Mouse (Mus musculus) ES-E14 (cell line): ENCODE results near the gene Hnf1a.

Experiments used
- HCFC1 ChIP-seq: IDR thresholded peaks from 2 replicates; pipeline ENCODE4 v1.6.1; 2012; ENCODE audit warnings: low read length, inconsistent platforms, borderline replicate concordance; ENCODE audit not compliant: insufficient read depth
- ZC3H11A ChIP-seq: IDR thresholded peaks from 2 replicates; pipeline ENCODE4 v1.6.1; 2012; ENCODE audit warnings: low read depth, mild to moderate bottlenecking, inconsistent platforms, low read length, borderline replicate concordance
- ZNF384 ChIP-seq: IDR thresholded peaks from 2 replicates; pipeline ENCODE4 v1.6.1; 2012; ENCODE audit warnings: low read depth, low read length, inconsistent platforms

GRCm38 (mm10) chr5:115011519-115012261, 40.8 kb upstream of the Hnf1a start:
- TF ChIP-seq HCFC1 (no peak), ZC3H11A (no peak), ZNF384 (no peak)
